Mouse (Mus musculus): ENCODE measurements at regions not wholly inside any gene's neighbourhood (a gene's known extent, or its start where the extent isn't known, plus 50 kb on each side); places are given as distances from the start of the nearest gene placed in this dataset.

DNA sequence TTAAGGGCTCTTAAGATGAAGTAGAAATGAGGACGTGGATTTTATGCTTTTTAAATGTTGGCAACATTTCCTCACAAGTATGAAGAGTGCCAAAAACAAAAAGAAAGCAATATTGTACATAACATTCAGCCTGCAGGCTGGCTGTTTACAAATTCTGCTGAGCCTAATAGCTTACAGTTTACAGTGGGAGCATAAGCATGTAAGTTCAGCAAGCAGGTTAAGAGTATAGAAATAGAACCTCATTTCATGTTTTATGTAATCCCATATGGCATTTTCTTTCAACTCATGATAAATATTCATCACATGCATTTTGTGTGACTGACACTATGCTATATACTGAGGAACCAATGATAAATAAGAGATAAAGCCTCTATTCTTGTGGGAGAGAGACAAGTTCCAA is 1520.6 kb upstream of the Tenm4 start:
- Histone ChIP-seq H3K27me3 (no peaks in the 10 kb centered on the region), H3K9ac (no peak overlapping the region), H3K36me3 (no peaks in the 10 kb centered on the region), H3K4me1 (no peaks in the 10 kb centered on the region), H3K4me2 (no peak overlapping the region), H3K9me3 (no peaks in the 10 kb centered on the region), H3K27ac (no peak overlapping the region), H3K4me3 (no peak overlapping the region)
- ATAC-seq (ENCODE audit: borderline replicate concordance, extremely low read depth, low FRiP score, low TSS enrichment): no peak
- WGBS: 19% methylated on average over 1 of the region's 1 CpGs

DNA sequence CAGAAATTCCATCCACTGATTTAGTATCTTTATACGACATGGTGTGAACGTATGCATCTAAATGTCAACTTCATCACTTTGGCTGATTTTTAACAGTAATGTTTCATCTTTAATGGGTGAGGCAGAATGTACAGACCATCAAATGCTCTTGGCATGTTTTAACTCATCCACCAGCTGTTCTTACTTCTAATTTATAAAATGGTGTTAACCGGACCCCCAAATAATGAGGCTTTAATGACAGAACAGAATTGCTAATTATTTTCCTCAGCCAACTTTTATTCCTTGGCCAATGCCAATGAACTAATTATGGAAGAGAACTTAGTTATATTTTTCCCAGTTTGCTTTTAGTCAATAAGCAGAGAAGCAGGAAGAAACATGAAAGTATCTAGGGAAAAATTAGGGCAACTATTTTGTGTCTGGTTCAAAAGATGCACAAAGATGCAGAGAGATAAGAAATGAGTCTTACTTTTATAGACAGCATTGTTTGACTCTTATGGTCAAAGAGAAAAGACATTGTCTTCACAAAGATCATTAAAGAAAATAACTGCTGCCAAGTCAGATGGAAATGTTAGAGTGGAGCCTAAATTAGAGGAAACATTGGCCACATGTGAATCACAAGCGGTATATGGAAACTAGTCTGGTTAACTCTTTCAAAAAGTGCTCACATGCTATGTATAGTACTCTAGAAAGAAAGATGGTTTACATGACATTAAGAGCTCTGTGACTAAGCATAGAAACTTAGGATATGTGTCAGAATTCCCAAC is 1504.5 kb upstream of the Tenm4 start:
- no peaks in the 10 kb centered on the region for H3K36me3 ChIP-seq
- 87% methylated on average over 4 of the region's 4 CpGs for WGBS
- H3K9me3 ChIP-seq: no peaks in the 10 kb centered on the region
- no peaks in the 10 kb centered on the region for H3K27me3 ChIP-seq
- no peak for ATAC-seq (ENCODE audit: borderline replicate concordance, extremely low read depth, low FRiP score, low TSS enrichment)
- no peak overlapping the region for H3K9ac ChIP-seq
- H3K27ac ChIP-seq: no peak overlapping the region
- no peak overlapping the region for H3K4me3 ChIP-seq
- H3K4me2 ChIP-seq: no peak overlapping the region
- no peaks in the 10 kb centered on the region for H3K4me1 ChIP-seq

DNA sequence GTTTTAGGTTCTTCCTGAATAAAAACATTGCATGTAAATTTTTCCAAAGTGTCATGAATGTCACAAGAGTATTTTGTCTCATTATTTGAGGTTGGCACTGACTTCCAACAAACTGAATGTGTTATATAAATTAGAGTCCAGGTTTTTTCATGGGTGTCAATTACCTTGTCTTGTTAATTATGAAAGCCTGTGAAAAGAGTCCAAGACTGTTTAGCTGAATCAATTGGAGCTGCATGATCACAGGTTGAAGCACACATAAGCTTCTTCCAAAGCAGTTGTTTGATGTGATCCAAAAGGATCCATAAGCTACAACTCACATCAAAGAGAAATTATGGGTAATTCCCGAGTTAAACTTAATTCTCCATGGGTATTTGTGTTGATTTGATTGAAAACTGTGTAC is 1502.8 kb upstream of the Tenm4 start:
- no peaks in the 10 kb centered on the region for H3K9me3 ChIP-seq
- no peak overlapping the region for H3K4me2 ChIP-seq
- no peaks in the 10 kb centered on the region for H3K36me3 ChIP-seq
- H3K9ac ChIP-seq: no peak overlapping the region
- H3K4me1 ChIP-seq: no peaks in the 10 kb centered on the region
- H3K27me3 ChIP-seq: no peaks in the 10 kb centered on the region
- H3K4me3 ChIP-seq: no peak overlapping the region
- no peak for ATAC-seq (ENCODE audit: borderline replicate concordance, extremely low read depth, low FRiP score, low TSS enrichment)
- 19% methylated on average over 1 of the region's 1 CpGs for WGBS
- H3K27ac ChIP-seq: no peak overlapping the region

DNA sequence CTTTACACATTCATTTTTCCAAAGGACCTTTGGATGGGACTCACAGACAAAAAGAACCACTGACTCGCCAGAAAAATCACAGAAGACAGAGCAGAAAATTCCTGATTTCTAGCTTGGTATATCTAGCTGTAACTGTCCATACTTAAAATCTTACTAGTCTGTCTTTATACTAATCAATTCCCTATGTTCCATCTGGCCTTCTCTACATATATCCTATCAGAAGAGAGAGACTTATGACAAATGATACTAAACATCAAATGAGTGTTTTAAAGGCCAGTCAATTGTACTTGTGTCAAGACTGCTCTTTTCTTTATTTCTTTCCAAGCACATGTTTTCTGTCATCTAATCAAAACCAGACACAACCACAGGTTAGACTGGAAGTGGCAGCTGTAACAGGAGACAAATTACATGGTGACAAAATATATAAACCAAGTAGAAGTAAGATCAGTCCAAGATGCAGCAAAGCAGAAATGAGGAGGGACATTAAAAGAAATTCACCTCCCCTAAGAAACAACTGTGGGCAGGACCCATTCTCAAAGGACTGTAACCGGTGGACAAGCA is 1502.1 kb upstream of the Tenm4 start:
- Histone ChIP-seq H3K9me3 (no peaks in the 10 kb centered on the region), H3K4me2 (no peak overlapping the region), H3K4me3 (no peak overlapping the region), H3K27me3 (no peaks in the 10 kb centered on the region), H3K27ac (no peak overlapping the region), H3K9ac (no peak overlapping the region), H3K36me3 (no peaks in the 10 kb centered on the region), H3K4me1 (no peaks in the 10 kb centered on the region)
- 74% methylated on average over 2 of the region's 2 CpGs for WGBS
- no peak for ATAC-seq (ENCODE audit: borderline replicate concordance, extremely low read depth, low FRiP score, low TSS enrichment)

DNA sequence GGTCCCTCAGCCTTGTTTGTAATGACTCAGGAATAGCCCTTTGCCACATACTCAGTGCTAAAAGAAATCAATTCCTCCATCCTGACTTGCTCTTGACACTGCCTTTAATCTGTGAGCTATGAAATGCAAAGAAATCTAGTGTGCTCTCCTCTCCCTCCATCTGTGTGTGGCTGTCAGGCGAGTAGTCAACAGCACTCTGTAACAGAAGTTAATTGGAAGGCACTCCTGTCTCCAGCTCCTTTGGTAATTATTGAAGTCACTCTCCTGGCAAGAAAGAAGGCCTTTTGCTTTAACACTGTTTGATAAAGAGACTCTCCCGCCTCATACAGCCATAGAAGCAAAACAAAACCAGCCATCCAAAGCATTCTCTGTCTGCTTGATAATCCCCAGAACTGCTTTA is 1483.2 kb upstream of the Tenm4 start:
- no peak overlapping the region for H3K4me3 ChIP-seq
- ATAC-seq (ENCODE audit: borderline replicate concordance, extremely low read depth, low FRiP score, low TSS enrichment): no peak
- H3K4me2 ChIP-seq: no peak overlapping the region
- H3K27me3 ChIP-seq: no peaks in the 10 kb centered on the region
- WGBS: 48% methylated on average over 2 of the region's 2 CpGs
- no peak overlapping the region for H3K9ac ChIP-seq
- no peaks in the 10 kb centered on the region for H3K36me3 ChIP-seq
- H3K9me3 ChIP-seq: no peaks in the 10 kb centered on the region
- no peak overlapping the region for H3K27ac ChIP-seq
- H3K4me1 ChIP-seq: no peaks in the 10 kb centered on the region

DNA sequence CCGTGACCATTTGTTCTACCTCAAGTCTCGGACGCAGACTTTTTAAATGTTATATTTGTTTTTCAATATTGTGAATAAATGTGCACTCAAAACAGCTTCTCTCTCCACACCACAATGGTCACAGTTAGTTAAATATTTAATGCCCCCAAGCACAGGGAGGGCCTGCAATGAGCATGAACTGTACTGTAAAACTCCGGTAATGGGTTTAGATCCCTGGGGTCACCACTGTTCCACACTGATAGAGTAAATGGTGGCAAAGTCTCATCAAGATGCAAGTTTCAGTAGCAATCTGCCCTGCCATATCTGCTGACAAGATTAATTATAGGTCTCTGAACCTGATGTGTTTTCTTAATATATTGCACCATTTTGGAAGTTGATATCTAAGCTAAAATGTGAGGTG is 1473.8 kb upstream of the Tenm4 start:
- no peaks in the 10 kb centered on the region for H3K36me3 ChIP-seq
- WGBS: 88% methylated on average over 4 of the region's 4 CpGs
- no peak overlapping the region for H3K27ac ChIP-seq
- no peaks in the 10 kb centered on the region for H3K9me3 ChIP-seq
- no peaks in the 10 kb centered on the region for H3K4me1 ChIP-seq
- H3K9ac ChIP-seq: no peak overlapping the region
- no peaks in the 10 kb centered on the region for H3K27me3 ChIP-seq
- no peak for ATAC-seq (ENCODE audit: borderline replicate concordance, extremely low read depth, low FRiP score, low TSS enrichment)
- no peak overlapping the region for H3K4me2 ChIP-seq
- no peak overlapping the region for H3K4me3 ChIP-seq

DNA sequence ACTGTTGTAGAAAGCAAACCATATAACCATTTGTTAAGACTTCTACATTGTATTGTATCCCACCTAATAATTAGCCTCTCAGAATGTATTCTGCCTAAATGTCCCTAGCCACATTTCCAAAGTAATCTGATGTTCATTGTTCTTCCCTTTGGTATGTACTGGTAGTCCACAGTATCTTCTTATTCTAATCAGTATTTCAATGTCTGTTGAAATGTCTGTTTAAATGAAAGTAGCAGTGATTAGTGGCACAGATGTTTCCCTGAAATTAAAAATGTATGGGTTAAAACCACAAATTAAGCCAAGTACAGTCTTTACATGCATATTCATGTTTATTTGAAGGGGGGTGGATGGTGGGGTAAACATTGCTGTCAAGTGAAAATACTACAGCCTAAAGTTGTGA is 1464.6 kb upstream of the Tenm4 start:
- Histone ChIP-seq H3K4me2 (no peak overlapping the region), H3K27me3 (no peaks in the 10 kb centered on the region), H3K9me3 (no peaks in the 10 kb centered on the region), H3K36me3 (no peaks in the 10 kb centered on the region), H3K4me1 (no peaks in the 10 kb centered on the region), H3K27ac (no peak overlapping the region), H3K9ac (no peak overlapping the region), H3K4me3 (no peak overlapping the region)
- no peak for ATAC-seq (ENCODE audit: borderline replicate concordance, extremely low read depth, low FRiP score, low TSS enrichment)

DNA sequence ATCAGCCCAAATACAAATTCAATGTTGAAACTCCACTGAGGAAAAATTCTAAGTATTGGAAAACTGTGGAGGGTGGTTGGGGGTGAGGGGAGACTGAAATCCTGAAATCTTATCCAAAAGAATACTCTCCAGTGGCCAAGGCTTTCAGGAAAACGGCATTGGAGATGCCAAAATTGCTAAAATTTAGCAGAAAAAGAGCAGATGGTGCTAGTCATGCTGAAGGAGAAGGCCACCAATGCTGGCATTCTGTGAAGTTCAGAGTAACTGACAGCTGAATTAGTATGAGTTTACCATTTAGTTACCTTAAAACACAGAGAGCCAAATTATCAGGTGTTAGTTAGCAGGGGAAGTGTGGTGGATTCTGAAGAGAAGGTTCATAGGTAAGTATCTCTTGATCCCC is 1437.6 kb upstream of the Tenm4 start:
- 30% methylated on average over 1 of the region's 1 CpGs for WGBS
- H3K9me3 ChIP-seq: no peaks in the 10 kb centered on the region

DNA sequence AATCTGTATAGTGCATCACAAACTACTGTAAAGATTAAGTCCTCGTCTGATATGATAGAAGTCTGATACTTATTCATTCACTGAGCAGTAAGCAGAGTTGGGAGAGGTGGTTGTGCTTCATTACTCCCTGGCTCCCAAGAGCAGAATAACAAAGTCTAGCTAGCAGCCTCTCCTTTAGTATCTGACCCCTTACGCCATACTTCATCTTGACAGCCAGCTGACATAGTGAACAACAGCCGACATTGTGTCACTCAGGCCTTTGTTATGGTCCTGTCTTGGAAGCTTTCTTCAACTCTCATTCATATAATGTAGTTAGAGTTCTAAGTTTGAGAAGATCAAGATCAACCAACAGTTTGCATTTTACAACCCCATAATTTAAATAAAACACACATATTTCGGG is 1436.3 kb upstream of the Tenm4 start:
- Histone ChIP-seq H3K4me1 (no peaks in the 10 kb centered on the region), H3K27ac (no peak overlapping the region), H3K4me2 (no peak overlapping the region), H3K9me3 (no peaks in the 10 kb centered on the region), H3K27me3 (no peaks in the 10 kb centered on the region), H3K9ac (no peak overlapping the region), H3K4me3 (no peak overlapping the region), H3K36me3 (no peaks in the 10 kb centered on the region)
- WGBS: 74% methylated on average over 4 of the region's 4 CpGs
- no peak for ATAC-seq (ENCODE audit: borderline replicate concordance, extremely low read depth, low FRiP score, low TSS enrichment)

More for the DNA sequence above, 1437.6 kb upstream of the Tenm4 start:
- Histone ChIP-seq H3K27ac (no peak overlapping the region), H3K36me3 (no peaks in the 10 kb centered on the region), H3K27me3 (no peaks in the 10 kb centered on the region), H3K4me3 (no peak overlapping the region), H3K4me1 (no peaks in the 10 kb centered on the region), H3K9ac (no peak overlapping the region), H3K4me2 (no peak overlapping the region)
- ATAC-seq (ENCODE audit: borderline replicate concordance, extremely low read depth, low FRiP score, low TSS enrichment): no peak

All from lung, embryonic 15.5 days (tissue).